Mouse (Mus musculus) layer of hippocampus, adult 2 months (tissue): ENCODE measurements around the gene Prkn. TPM values are rescaled to one million over a fixed set of nuclear protein-coding genes. Genes with fewer than 3 reads are reported as not detected.
A peak's percentile ranks its signal among the peaks of the same experiment; 100 is the strongest.

ENCODE experiments used
- DNase-seq, 2 experiments: peaks; one replicate each; pipeline ENCODE4 v3.0.0; 2022; ENCODE audit warnings: low spot score in 2 of 2
- H3K27ac ChIP-seq: fragments of 200-600 bp; 2 replicates; pipeline ENCODE4 v1.8.1; 2022
- H3K4me3 ChIP-seq: fragments of 200-600 bp; 2 replicates; pipeline ENCODE4 v1.8.1; 2022; ENCODE audit warnings: mild to moderate bottlenecking
- CTCF ChIP-seq: fragments of 200-600 bp; conservative IDR thresholded peaks from 2 replicates; pipeline ENCODE4 v1.8.1; 2022; ENCODE audit warnings: antibody characterized with exemption, mild to moderate bottlenecking, moderate library complexity
- total RNA-seq, 2 experiments: library from RNA; stranded (reverse); gene quantifications; 2 replicates each; pipeline ENCODE4 v1.2.3; 2021

Gene Prkn
- total RNA-seq, 2 experiments from 2014 or later = 18.0 to 22.4 TPM

DNA sequence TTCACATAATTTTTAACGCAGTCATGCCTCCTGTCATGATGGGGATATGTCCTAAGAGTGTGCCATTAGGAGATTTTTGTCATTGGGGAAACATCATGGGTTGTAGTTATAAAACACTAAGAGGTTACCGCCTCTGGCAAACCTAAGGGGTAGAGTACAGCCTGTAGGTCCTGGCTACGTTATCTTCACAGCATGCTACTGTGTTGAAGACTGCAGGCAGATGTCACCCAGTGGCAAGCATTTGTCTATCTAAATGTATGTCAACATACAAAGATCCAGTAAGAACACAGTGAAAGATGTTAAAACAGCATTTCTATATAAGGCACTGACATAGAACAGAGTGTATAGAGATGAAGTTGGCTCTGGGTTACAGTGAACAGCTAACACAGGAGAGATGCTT lies 1155.3 kb downstream of the Prkn start:
- DNase-seq = no peak
- Histone ChIP-seq H3K4me3 (no peak overlapping the region), H3K27ac (no peak overlapping the region)
- TF ChIP-seq CTCF = no peak

- TF ChIP-seq CTCF = no peak
- Histone ChIP-seq H3K27ac (no peak overlapping the region), H3K4me3 (no peak overlapping the region)
- DNase-seq = no peak
These were observed 1156.1 kb downstream of the Prkn start for GRCm38 (mm10) chr17:11996311-11996710.

GRCm38 (mm10) chr17:12000285-12000684 lies 1160.1 kb downstream of the Prkn start:
- DNase-seq = no peak
- no peak overlapping the region for H3K4me3 ChIP-seq
- H3K27ac ChIP-seq = no peak overlapping the region
- TF ChIP-seq CTCF = no peak

DNA sequence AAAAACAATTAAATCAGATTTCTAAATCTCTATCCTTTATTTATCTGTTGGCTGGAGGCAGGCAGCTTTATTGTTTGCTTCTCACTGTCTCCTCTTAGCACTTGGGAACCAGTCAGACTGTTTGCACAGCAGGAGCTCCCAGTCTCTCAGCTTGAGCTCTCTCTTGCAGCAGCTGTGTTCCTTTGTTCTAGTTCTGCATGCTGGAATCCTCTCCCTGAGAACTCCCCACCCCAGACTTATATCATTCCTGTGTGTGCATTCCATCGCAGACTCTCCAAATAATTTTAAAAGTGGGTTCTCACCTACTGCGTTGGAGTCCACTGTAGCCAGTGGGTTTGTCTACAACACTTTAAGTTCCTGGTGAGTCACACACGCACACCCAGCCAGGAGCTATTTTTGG lies 1181.1 kb downstream of the Prkn start:
- no peak for DNase-seq

GRCm38 (mm10) chr17:12029362-12029761 lies 1189.2 kb downstream of the Prkn start:
- DNase-seq = no peak
- no peak for TF ChIP-seq CTCF
- H3K27ac ChIP-seq = no peak overlapping the region; the same call in 1 of the 2 replicates
- no peak overlapping the region for H3K4me3 ChIP-seq

More for the DNA sequence above, 1181.1 kb downstream of the Prkn start:
- no peak for TF ChIP-seq CTCF
- H3K4me3 ChIP-seq = no peak overlapping the region
- H3K27ac ChIP-seq = no peak overlapping the region

DNA sequence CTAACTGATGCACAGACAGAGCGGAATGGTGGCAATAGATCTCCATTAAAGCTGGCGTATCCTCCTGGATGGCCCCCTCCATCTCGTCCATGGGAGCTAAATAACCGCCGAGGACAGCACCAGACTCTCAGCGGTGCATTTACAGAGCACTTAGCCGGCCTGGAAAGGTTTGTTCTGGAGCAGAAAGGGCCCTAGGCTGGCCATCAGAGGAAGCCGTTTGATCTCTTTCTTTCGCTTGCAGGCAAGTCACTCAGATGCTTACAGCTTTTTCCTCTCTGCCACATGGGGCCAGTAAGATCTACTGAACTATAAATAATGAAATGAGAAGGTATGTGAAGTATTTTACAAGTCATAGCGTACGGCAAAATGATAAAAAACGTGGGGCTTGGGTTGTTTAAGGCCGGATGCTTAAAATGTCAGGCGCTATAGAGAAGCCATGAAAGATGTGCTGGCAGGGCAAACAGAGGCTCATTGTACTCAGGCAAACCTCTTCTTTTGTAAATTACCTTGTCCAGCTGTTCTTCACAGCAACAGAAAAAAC lies 1189.8 kb downstream of the Prkn start:
- TF ChIP-seq CTCF = no peak
- peak overlapping the region; percentile 35 for H3K4me3 ChIP-seq
- H3K27ac ChIP-seq = peak overlapping the region; percentile 70
- no peak for DNase-seq

DNA sequence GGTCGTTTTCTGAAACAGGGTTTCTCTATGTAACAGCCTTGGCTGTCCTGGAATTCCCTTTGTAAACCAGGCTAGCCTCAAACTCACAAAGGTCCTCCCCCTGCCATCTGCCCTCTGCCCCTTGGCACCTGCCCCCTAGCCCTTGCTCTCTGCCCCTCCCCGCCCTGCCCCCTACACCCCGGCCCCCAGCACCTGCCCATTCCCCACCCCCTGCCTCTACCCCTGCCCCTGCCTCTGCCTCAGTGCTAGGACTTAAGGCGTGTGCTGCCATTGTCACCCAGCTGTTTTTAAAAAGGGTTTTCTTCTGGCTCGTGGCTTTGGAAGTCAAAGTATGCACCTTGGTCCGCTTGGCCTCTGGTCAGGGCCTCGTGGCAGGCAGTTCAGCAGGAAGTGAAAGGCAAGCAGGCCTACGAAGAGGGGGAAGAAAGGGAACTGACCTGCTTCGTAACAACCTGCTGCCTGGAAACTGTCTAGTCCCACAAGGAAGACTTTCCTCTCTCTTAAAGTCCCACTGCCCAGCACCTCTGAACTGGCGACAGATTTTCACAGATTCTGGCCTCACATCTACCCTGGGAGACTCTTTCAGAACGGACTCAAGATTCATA lies 1190.5 kb downstream of the Prkn start:
- TF ChIP-seq CTCF = no peak
- H3K4me3 ChIP-seq = peak overlapping the region; percentile 52
- H3K27ac ChIP-seq = peak overlapping the region; percentile 82
- DNase-seq = no peak

- DNase-seq = peak; percentile 55 to 81
- Histone ChIP-seq H3K27ac (peak overlapping the region; percentile 82), H3K4me3 (peak overlapping the region; percentile 52)
- TF ChIP-seq CTCF = peak; percentile 87
These were observed 1191.2 kb downstream of the Prkn start for GRCm38 (mm10) chr17:12031203-12031942.

GRCm38 (mm10) chr17:12032014-12032791 lies 1192.0 kb downstream of the Prkn start:
- Histone ChIP-seq H3K4me3 (no peak overlapping the region), H3K27ac (no peak overlapping the region)
- DNase-seq = no peak
- TF ChIP-seq CTCF = no peak

- no peak overlapping the region for H3K27ac ChIP-seq
- DNase-seq = no peak
- no peak for TF ChIP-seq CTCF
- no peak overlapping the region for H3K4me3 ChIP-seq
These were observed 1195.2 kb downstream of the Prkn start for GRCm38 (mm10) chr17:12035386-12035785.

- peak; percentile 73 to 79 for DNase-seq
- H3K27ac ChIP-seq = no peak overlapping the region
- no peak overlapping the region for H3K4me3 ChIP-seq
- TF ChIP-seq CTCF = peak; percentile 97
These were observed 1196.0 kb downstream of the Prkn start for GRCm38 (mm10) chr17:12036205-12036604.

DNA sequence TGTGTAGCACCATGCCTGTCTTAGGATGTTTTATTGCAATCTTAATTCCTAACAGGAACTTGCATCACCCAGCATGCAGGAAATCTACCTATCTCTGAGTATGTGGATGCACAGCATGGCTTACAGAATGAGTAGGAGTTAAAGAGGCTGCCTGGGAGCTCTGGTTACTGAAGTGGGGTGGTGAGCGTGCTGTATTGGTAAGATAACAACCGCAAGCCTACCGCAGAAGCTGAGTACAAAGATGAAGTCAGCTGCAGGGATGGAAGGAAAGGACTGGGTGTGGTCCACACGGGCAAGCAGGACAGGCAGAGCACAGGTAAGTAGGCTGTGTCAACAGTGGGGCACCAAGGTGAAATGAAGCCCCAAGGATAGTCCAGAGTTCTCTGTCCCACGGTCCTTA lies 1196.9 kb downstream of the Prkn start:
- TF ChIP-seq CTCF = no peak
- no peak overlapping the region for H3K4me3 ChIP-seq

GRCm38 (mm10) chr17:12037574-12037973 lies 1197.4 kb downstream of the Prkn start:
- no peak for TF ChIP-seq CTCF

More for the DNA sequence above, 1196.9 kb downstream of the Prkn start:
- H3K27ac ChIP-seq = no peak overlapping the region
- no peak for DNase-seq

More at GRCm38 (mm10) chr17:12037574-12037973, 1197.4 kb downstream of the Prkn start:
- no peak for DNase-seq
- H3K27ac ChIP-seq = no peak overlapping the region
- no peak overlapping the region for H3K4me3 ChIP-seq
